ENCODE assay signal across 20 mouse cellular contexts in genomic region chr6:89596510-89596909, GRCm38 (mm10).
"Had no signal": no experiment of that assay in that cellular context is flagged by ENCODE, and none has a peak within 500 bp of the region (broad histone marks: within the 10 kb centered on the region; RNA-seq: fewer than 3 reads in every experiment).

No protein-coding gene starts in this region.

- H3K27me3 ChIP-seq: limb, embryonic 12.5 days; limb, embryonic 15.5 days; neural tube, embryonic 13.5 days had no signal

- H3K4me2 ChIP-seq: limb, embryonic 12.5 days; limb, embryonic 15.5 days; liver, embryonic 11.5 days; midbrain, embryonic 11.5 days had no signal

- H3K4me3 ChIP-seq: limb, embryonic 12.5 days; limb, embryonic 15.5 days; myocyte; neural tube, embryonic 13.5 days had no signal

- H3K27ac ChIP-seq: limb, embryonic 12.5 days; limb, embryonic 15.5 days; liver, embryonic 14.5 days; neural tube, embryonic 13.5 days had no signal

- DNase-seq: kidney, adult 9 months; kidney, postnatal 14 days; kidney, postnatal 4 days; left cerebral cortex, postnatal 4 days; liver, postnatal 0 days; lung, embryonic 14.5 days; midbrain, embryonic 14.5 days; retina, postnatal 1 day; right cerebral cortex, postnatal 25 days; spleen, adult 18-20 months; thymus, adult 18-20 months; thymus, postnatal 36 days had no signal

- H3K36me3 ChIP-seq: limb, embryonic 12.5 days; limb, embryonic 15.5 days; neural tube, embryonic 13.5 days had no signal

- H3K9me3 ChIP-seq: limb, embryonic 15.5 days had no signal

- H3K9ac ChIP-seq: limb, embryonic 12.5 days; limb, embryonic 15.5 days; liver, embryonic 14.5 days; liver, postnatal 0 days; lung, embryonic 14.5 days; neural tube, embryonic 13.5 days had no signal

- ATAC-seq: liver, postnatal 0 days; lung, postnatal 0 days had no signal
